Mouse (Mus musculus): ENCODE data around the gene Adam30. TPM values are rescaled to one million over a fixed set of nuclear protein-coding genes. Genes with fewer than 3 reads are reported as not detected.

Gene Adam30
- polyA plus RNA-seq, 1 experiment from 2014 or later = not detected

- H3K27me3 ChIP-seq (replicated peaks; ENCODE audit: control insufficient read depth, insufficient read depth, low read length) = no peaks in the 10 kb centered on the region
- peaks cover 13% of the 10 kb centered on the region; the same call in 1 of the 2 replicates for H3K4me1 ChIP-seq (ENCODE audit: control insufficient read depth, insufficient read depth, low read length)
- H3K36me3 ChIP-seq (ENCODE audit: control insufficient read depth, insufficient read depth, low read length) = no peaks in the 10 kb centered on the region
- H3K9me3 ChIP-seq (ENCODE audit: control insufficient read depth, low read length) = no peaks in the 10 kb centered on the region
- 21% methylated on average over 3 of the region's 3 CpGs for WGBS
- H3K4me3 ChIP-seq (ENCODE audit: low read length) = no peak overlapping the region
- H3K4me2 ChIP-seq (ENCODE audit: low read depth, low read length) = no peak overlapping the region
- no peak for ATAC-seq
- H3K27ac ChIP-seq (ENCODE audit: low read length) = no peak overlapping the region
- no peak overlapping the region for H3K9ac ChIP-seq (ENCODE audit: low read depth, low read length)
Observed at GRCm38 (mm10) chr3:98206977-98207376, 46.5 kb downstream of the Adam30 start.

- 0 out of 2 replicates have a peak, but pooled peaks cover 3% of the 10 kb centered on the region for H3K4me1 ChIP-seq (ENCODE audit: control insufficient read depth, insufficient read depth, low read length)
- WGBS = 79% methylated on average over 4 of the region's 4 CpGs
- no peaks in the 10 kb centered on the region for H3K36me3 ChIP-seq (ENCODE audit: control insufficient read depth, insufficient read depth, low read length)
- H3K27me3 ChIP-seq (replicated peaks; ENCODE audit: control insufficient read depth, insufficient read depth, low read length) = no peaks in the 10 kb centered on the region
- H3K27ac ChIP-seq (ENCODE audit: low read length) = no peak overlapping the region
- H3K4me3 ChIP-seq (ENCODE audit: low read length) = no peak overlapping the region
- ATAC-seq = no peak
- H3K9ac ChIP-seq (ENCODE audit: low read depth, low read length) = no peak overlapping the region
- H3K4me2 ChIP-seq (ENCODE audit: low read depth, low read length) = no peak overlapping the region
- H3K9me3 ChIP-seq (ENCODE audit: control insufficient read depth, low read length) = no peaks in the 10 kb centered on the region
Observed at GRCm38 (mm10) chr3:98209161-98209560, 48.7 kb downstream of the Adam30 start.

- H3K4me1 ChIP-seq (ENCODE audit: control insufficient read depth, insufficient read depth, low read length) = 0 out of 2 replicates have a peak, but pooled peaks cover 3% of the 10 kb centered on the region
- no peak overlapping the region for H3K4me2 ChIP-seq (ENCODE audit: low read depth, low read length)
- no peak overlapping the region for H3K9ac ChIP-seq (ENCODE audit: low read depth, low read length)
- H3K9me3 ChIP-seq (ENCODE audit: control insufficient read depth, low read length) = no peaks in the 10 kb centered on the region
- H3K4me3 ChIP-seq (ENCODE audit: low read length) = no peak overlapping the region
- H3K27ac ChIP-seq (ENCODE audit: low read length) = no peak overlapping the region
- WGBS = 49% methylated on average over 10 of the region's 10 CpGs
- no peak for ATAC-seq
- no peaks in the 10 kb centered on the region for H3K36me3 ChIP-seq (ENCODE audit: control insufficient read depth, insufficient read depth, low read length)
- H3K27me3 ChIP-seq (replicated peaks; ENCODE audit: control insufficient read depth, insufficient read depth, low read length) = no peaks in the 10 kb centered on the region
Observed at GRCm38 (mm10) chr3:98210860-98211259, 50.4 kb downstream of the Adam30 start.

GRCm38 (mm10) chr3:98211301-98212081 lies 51.1 kb downstream of the Adam30 start:
- no peak overlapping the region for H3K27ac ChIP-seq (ENCODE audit: low read length)

More at GRCm38 (mm10) chr3:98211301-98212081, 51.1 kb downstream of the Adam30 start:
- no peak overlapping the region for H3K4me3 ChIP-seq (ENCODE audit: low read length)
- ATAC-seq = no peak
- H3K9ac ChIP-seq (ENCODE audit: low read depth, low read length) = no peak overlapping the region
- no peak overlapping the region for H3K4me2 ChIP-seq (ENCODE audit: low read depth, low read length)
- no peaks in the 10 kb centered on the region for H3K9me3 ChIP-seq (ENCODE audit: control insufficient read depth, low read length)
- H3K27me3 ChIP-seq (replicated peaks; ENCODE audit: control insufficient read depth, insufficient read depth, low read length) = no peaks in the 10 kb centered on the region
- 0 out of 2 replicates have a peak, but pooled peaks cover 3% of the 10 kb centered on the region for H3K4me1 ChIP-seq (ENCODE audit: control insufficient read depth, insufficient read depth, low read length)
- WGBS = 67% methylated on average over 7 of the region's 7 CpGs
- no peaks in the 10 kb centered on the region for H3K36me3 ChIP-seq (ENCODE audit: control insufficient read depth, insufficient read depth, low read length)

Other genes with a start within 250 kb of the Adam30 start
- 9.1 and 10.9 TPM in 2 replicates for gene Notch2, start 147.1 kb upstream of the Adam30 start, polyA plus RNA-seq (2015; fragmentation: Nextera tagmentation; extraction: Ambion mirVana)
- 28.4 and 37.9 TPM in 2 replicates for gene Reg4, start 61.5 kb downstream of the Adam30 start, polyA plus RNA-seq (2015; fragmentation: Nextera tagmentation; extraction: Ambion mirVana)
- gene Hmgcs2, start 119.8 kb downstream of the Adam30 start, polyA plus RNA-seq (2015; fragmentation: Nextera tagmentation; extraction: Ambion mirVana) = 352 and 475 TPM in 2 replicates
- gene Phgdh, start 179.4 kb downstream of the Adam30 start, polyA plus RNA-seq (2015; fragmentation: Nextera tagmentation; extraction: Ambion mirVana) = 321 and 332 TPM in 2 replicates
- 6.1 and 7.4 TPM in 2 replicates for gene Zfp697, start 221.8 kb downstream of the Adam30 start, polyA plus RNA-seq (2015; fragmentation: Nextera tagmentation; extraction: Ambion mirVana)

All from intestine, embryonic 16.5 days (tissue).